Mouse (Mus musculus): ENCODE measurements around the gene Gfi1b. TPM values are rescaled to one million over a fixed set of nuclear protein-coding genes. Genes with fewer than 3 reads are reported as not detected.

Gene Gfi1b
- polyA plus RNA-seq, 1 experiment = 1.8 TPM

GRCm38 (mm10) chr2:28601720-28602590 is 19.8 kb downstream of the Gfi1b start:
- H3K27ac ChIP-seq (ENCODE audit: insufficient read depth, low read depth, low read length) = no peak overlapping the region
- no peak overlapping the region for H3K4me3 ChIP-seq (ENCODE audit: low read depth, low read length)
- no peaks in the 10 kb centered on the region for H3K4me1 ChIP-seq (ENCODE audit: control insufficient read depth, insufficient read depth, insufficient read length, low read length)
- H3K27me3 ChIP-seq (ENCODE audit: control insufficient read depth, insufficient read depth, low read length) = no peaks in the 10 kb centered on the region
- TF ChIP-seq CTCF (IDR thresholded peaks at IDR 0.05; ENCODE audit: extremely low read depth, insufficient read length, insufficient replicate concordance, low read depth, low read length) = no peak
- TF ChIP-seq POLR2A (IDR thresholded peaks at IDR 0.05; ENCODE audit: low read depth, low read length) = no peak
- WGBS = 48% methylated on average over 12 of the region's 12 CpGs
- no peaks in the 10 kb centered on the region for H3K36me3 ChIP-seq (ENCODE audit: control insufficient read depth, insufficient read depth, low read length)

GRCm38 (mm10) chr2:28599569-28599900 is 22.2 kb downstream of the Gfi1b start:
- TF ChIP-seq POLR2A (IDR thresholded peaks at IDR 0.05; ENCODE audit: low read depth, low read length) (no peak), CTCF (IDR thresholded peaks at IDR 0.05; ENCODE audit: extremely low read depth, insufficient read length, insufficient replicate concordance, low read depth, low read length) (no peak)
- no peak overlapping the region for H3K27ac ChIP-seq (ENCODE audit: insufficient read depth, low read depth, low read length)
- no peaks in the 10 kb centered on the region for H3K27me3 ChIP-seq (ENCODE audit: control insufficient read depth, insufficient read depth, low read length)
- no peaks in the 10 kb centered on the region for H3K36me3 ChIP-seq (ENCODE audit: control insufficient read depth, insufficient read depth, low read length)
- H3K4me3 ChIP-seq (ENCODE audit: low read depth, low read length) = no peak overlapping the region
- 64% methylated on average over 6 of the region's 6 CpGs for WGBS
- no peaks in the 10 kb centered on the region for H3K4me1 ChIP-seq (ENCODE audit: control insufficient read depth, insufficient read depth, insufficient read length, low read length)

GRCm38 (mm10) chr2:28598692-28599568 is 22.9 kb downstream of the Gfi1b start:
- Histone ChIP-seq H3K4me3 (ENCODE audit: low read depth, low read length) (no peak overlapping the region), H3K36me3 (ENCODE audit: control insufficient read depth, insufficient read depth, low read length) (no peaks in the 10 kb centered on the region), H3K27me3 (ENCODE audit: control insufficient read depth, insufficient read depth, low read length) (no peaks in the 10 kb centered on the region), H3K27ac (ENCODE audit: insufficient read depth, low read depth, low read length) (no peak overlapping the region), H3K4me1 (ENCODE audit: control insufficient read depth, insufficient read depth, insufficient read length, low read length) (no peaks in the 10 kb centered on the region)
- TF ChIP-seq CTCF (IDR thresholded peaks at IDR 0.05; ENCODE audit: extremely low read depth, insufficient read length, insufficient replicate concordance, low read depth, low read length) (no peak), POLR2A (IDR thresholded peaks at IDR 0.05; ENCODE audit: low read depth, low read length) (no peak)
- WGBS = 64% methylated on average over 12 of the region's 12 CpGs

GRCm38 (mm10) chr2:28597733-28598547 is 23.8 kb downstream of the Gfi1b start:
- WGBS = 74% methylated on average over 7 of the region's 7 CpGs
- no peak for TF ChIP-seq CTCF (IDR thresholded peaks at IDR 0.05; ENCODE audit: extremely low read depth, insufficient read length, insufficient replicate concordance, low read depth, low read length)
- no peak for TF ChIP-seq POLR2A (IDR thresholded peaks at IDR 0.05; ENCODE audit: low read depth, low read length)

GRCm38 (mm10) chr2:28596998-28597397 is 24.8 kb downstream of the Gfi1b start:
- TF ChIP-seq CTCF (IDR thresholded peaks at IDR 0.05; ENCODE audit: extremely low read depth, insufficient read length, insufficient replicate concordance, low read depth, low read length) (no peak), POLR2A (IDR thresholded peaks at IDR 0.05; ENCODE audit: low read depth, low read length) (no peak)
- no peaks in the 10 kb centered on the region for H3K4me1 ChIP-seq (ENCODE audit: control insufficient read depth, insufficient read depth, insufficient read length, low read length)
- WGBS = 92% methylated on average over 7 of the region's 7 CpGs
- no peak overlapping the region for H3K4me3 ChIP-seq (ENCODE audit: low read depth, low read length)
- H3K27me3 ChIP-seq (ENCODE audit: control insufficient read depth, insufficient read depth, low read length) = no peaks in the 10 kb centered on the region
- H3K36me3 ChIP-seq (ENCODE audit: control insufficient read depth, insufficient read depth, low read length) = no peaks in the 10 kb centered on the region
- no peak overlapping the region for H3K27ac ChIP-seq (ENCODE audit: insufficient read depth, low read depth, low read length)

More at GRCm38 (mm10) chr2:28597733-28598547, 23.8 kb downstream of the Gfi1b start:
- H3K27ac ChIP-seq (ENCODE audit: insufficient read depth, low read depth, low read length) = no peak overlapping the region
- H3K36me3 ChIP-seq (ENCODE audit: control insufficient read depth, insufficient read depth, low read length) = no peaks in the 10 kb centered on the region
- H3K4me1 ChIP-seq (ENCODE audit: control insufficient read depth, insufficient read depth, insufficient read length, low read length) = no peaks in the 10 kb centered on the region
- no peak overlapping the region for H3K4me3 ChIP-seq (ENCODE audit: low read depth, low read length)
- H3K27me3 ChIP-seq (ENCODE audit: control insufficient read depth, insufficient read depth, low read length) = no peaks in the 10 kb centered on the region

GRCm38 (mm10) chr2:28596021-28596420 is 25.8 kb downstream of the Gfi1b start:
- no peak overlapping the region for H3K27ac ChIP-seq (ENCODE audit: insufficient read depth, low read depth, low read length)
- TF ChIP-seq POLR2A (IDR thresholded peaks at IDR 0.05; ENCODE audit: low read depth, low read length) (no peak), CTCF (IDR thresholded peaks at IDR 0.05; ENCODE audit: extremely low read depth, insufficient read length, insufficient replicate concordance, low read depth, low read length) (no peak)
- 71% methylated on average over 7 of the region's 7 CpGs for WGBS
- H3K4me3 ChIP-seq (ENCODE audit: low read depth, low read length) = no peak overlapping the region
- H3K36me3 ChIP-seq (ENCODE audit: control insufficient read depth, insufficient read depth, low read length) = no peaks in the 10 kb centered on the region
- no peaks in the 10 kb centered on the region for H3K27me3 ChIP-seq (ENCODE audit: control insufficient read depth, insufficient read depth, low read length)
- H3K4me1 ChIP-seq (ENCODE audit: control insufficient read depth, insufficient read depth, insufficient read length, low read length) = no peaks in the 10 kb centered on the region
